Mouse (Mus musculus) thymus, adult 2 months (tissue): ENCODE data around the gene Olfr466. TPM values are rescaled to one million over a fixed set of nuclear protein-coding genes. Genes with fewer than 3 reads are reported as not detected.

ENCODE experiments used
- DNase-seq: peaks from one replicate; pipeline ENCODE4 v3.0.0; 2021
- H3K27ac ChIP-seq: fragments of 200-500 bp; 2 replicates; pipeline ENCODE4 v1.5.1; 2012; ENCODE audit warnings: low read length, control low read depth; ENCODE audit not compliant: control insufficient read depth, insufficient read depth
- H3K27me3 ChIP-seq: fragments of 200-500 bp; 2 replicates; pipeline ENCODE4 v1.6.1; 2012; ENCODE audit warnings: mild to moderate bottlenecking, low read length, moderate library complexity, mixed read lengths; ENCODE audit not compliant: control insufficient read depth, insufficient read depth
- H3K36me3 ChIP-seq: fragments of 200-500 bp; 2 replicates; pipeline ENCODE4 v1.6.1; 2012; ENCODE audit warnings: mild to moderate bottlenecking, low read length, moderate library complexity; ENCODE audit not compliant: control insufficient read depth, insufficient read depth
- H3K4me1 ChIP-seq: fragments of 200-500 bp; replicated peaks from 2 replicates; pipeline ENCODE4 v1.6.1; 2012; ENCODE audit warnings: low read length; ENCODE audit not compliant: control insufficient read depth, insufficient read depth
- H3K4me3 ChIP-seq: fragments of 200-500 bp; 2 replicates; pipeline ENCODE4 v1.5.1; 2012; ENCODE audit warnings: mild to moderate bottlenecking, low read length, control low read depth, moderate library complexity; ENCODE audit not compliant: control insufficient read depth, insufficient read depth
- CTCF ChIP-seq: fragments of 200-500 bp; IDR thresholded peaks from 2 replicates; pipeline ENCODE4 v1.5.1; 2012; ENCODE audit warnings: mild to moderate bottlenecking, control low read depth, low read length, moderate library complexity, borderline replicate concordance; ENCODE audit not compliant: control insufficient read depth, poor library complexity, insufficient read depth; ENCODE audit errors: extremely low read depth
- POLR2A ChIP-seq: fragments of 200-500 bp; IDR thresholded peaks from 2 replicates; pipeline ENCODE4 v1.6.1; 2012; ENCODE audit warnings: mild to moderate bottlenecking, low read length, control low read depth, moderate library complexity; ENCODE audit not compliant: control insufficient read depth, poor library complexity, insufficient read depth; ENCODE audit errors: extremely low read depth
- WGBS: fragments of 180-500 bp; shearing (Covaris S2); methylation state at CpG from one replicate; pipeline ENCODE4 v1.1.7; 2018; 5-methylcytosine and 5-hydroxymethylcytosine counted together
- polyA plus RNA-seq: library from polyadenylated mRNA; depleted of rRNA; stranded (reverse); fragments of >200 nt; gene quantifications from 2 replicates; pipeline ENCODE4 v1.2.3, GENCODE M21; 2012; rRNA removed

Gene Olfr466
- polyA plus RNA-seq: not detected in 2 replicates

- Histone ChIP-seq H3K27ac (no peak within 1 kb of the TSS), H3K4me1 (no peaks in the 10 kb centered on the region), H3K27me3 (no peaks in the 10 kb centered on the region), H3K36me3 (no peaks in the 10 kb centered on the region), H3K4me3 (no peak within 1 kb of the TSS)
- WGBS: 82% methylated on average over 1 of the region's 1 CpGs
- no peak for DNase-seq
- TF ChIP-seq CTCF (no peak), POLR2A (no peak)
Observed at GRCm38 (mm10) chr13:65149940-65150339, at the start of gene Olfr466. Olfr466 (plus strand) TSS chr13:65150240.

- H3K4me1 ChIP-seq: peaks cover 6% of the 10 kb centered on the region
- no peaks in the 10 kb centered on the region for H3K36me3 ChIP-seq
- no peak overlapping the region for H3K4me3 ChIP-seq
- no peak for DNase-seq
- H3K27ac ChIP-seq: no peak overlapping the region
- TF ChIP-seq POLR2A: no peak
- no peak for TF ChIP-seq CTCF
- WGBS: 77% methylated on average over 9 of the region's 9 CpGs
- no peaks in the 10 kb centered on the region for H3K27me3 ChIP-seq
Observed at GRCm38 (mm10) chr13:65100678-65101077, 49.4 kb upstream of the Olfr466 start.

- no peak for DNase-seq
- Histone ChIP-seq H3K27me3 (no peaks in the 10 kb centered on the region), H3K36me3 (no peaks in the 10 kb centered on the region), H3K4me3 (no peak overlapping the region), H3K4me1 (peaks cover 6% of the 10 kb centered on the region), H3K27ac (0 out of 2 replicates have a peak overlapping the region, but pooled peaks have one; percentile 50)
- 15% methylated on average over 3 of the region's 3 CpGs for WGBS
- TF ChIP-seq POLR2A (no peak), CTCF (no peak)
Observed at GRCm38 (mm10) chr13:65101232-65101631, 48.8 kb upstream of the Olfr466 start.

- no peak for TF ChIP-seq POLR2A
- TF ChIP-seq CTCF: no peak
- H3K4me3 ChIP-seq: peak overlapping the region; percentile 85
- no peak for DNase-seq
- H3K27me3 ChIP-seq: no peaks in the 10 kb centered on the region
- H3K4me1 ChIP-seq: no peaks in the 10 kb centered on the region; the same call in 1 of the 2 replicates
- under 1% methylated on average over 5 of the region's 5 CpGs for WGBS
- no peaks in the 10 kb centered on the region for H3K36me3 ChIP-seq
- H3K27ac ChIP-seq: no peak overlapping the region
Observed at GRCm38 (mm10) chr13:65111961-65112360, 38.1 kb upstream of the Olfr466 start.

- peak within 1 kb of the TSS; percentile 85 for H3K4me3 ChIP-seq
- H3K4me1 ChIP-seq: no peaks in the 10 kb centered on the region; the same call in 1 of the 2 replicates
- TF ChIP-seq CTCF: no peak
- TF ChIP-seq POLR2A: peak; percentile 68; the same call in 1 of the 2 replicates
- H3K27me3 ChIP-seq: no peaks in the 10 kb centered on the region
- DNase-seq: peak; percentile 87
- under 1% methylated on average over 60 of the region's 60 CpGs for WGBS
- H3K36me3 ChIP-seq: no peaks in the 10 kb centered on the region
- H3K27ac ChIP-seq: peak within 1 kb of the TSS; percentile 41; the same call in 1 of the 2 replicates
Observed at GRCm38 (mm10) chr13:65112459-65113110, 37.5 kb upstream of the Olfr466 start, which contains the start of gene Mfsd14b. Mfsd14b (minus strand) TSS chr13:65112975.

GRCm38 (mm10) chr13:65113239-65113638, 36.8 kb upstream of the Olfr466 start:
- no peak for TF ChIP-seq POLR2A
- no peak for TF ChIP-seq CTCF
- DNase-seq: no peak
- no peaks in the 10 kb centered on the region for H3K36me3 ChIP-seq
- H3K4me3 ChIP-seq: no peak overlapping the region; the same call in 1 of the 2 replicates
- H3K27ac ChIP-seq: no peak overlapping the region
- H3K27me3 ChIP-seq: no peaks in the 10 kb centered on the region
- WGBS: 98% methylated on average over 3 of the region's 3 CpGs
- no peaks in the 10 kb centered on the region; the same call in 1 of the 2 replicates for H3K4me1 ChIP-seq
